Mouse (Mus musculus): ENCODE results near the gene Mamdc2.

DNA sequence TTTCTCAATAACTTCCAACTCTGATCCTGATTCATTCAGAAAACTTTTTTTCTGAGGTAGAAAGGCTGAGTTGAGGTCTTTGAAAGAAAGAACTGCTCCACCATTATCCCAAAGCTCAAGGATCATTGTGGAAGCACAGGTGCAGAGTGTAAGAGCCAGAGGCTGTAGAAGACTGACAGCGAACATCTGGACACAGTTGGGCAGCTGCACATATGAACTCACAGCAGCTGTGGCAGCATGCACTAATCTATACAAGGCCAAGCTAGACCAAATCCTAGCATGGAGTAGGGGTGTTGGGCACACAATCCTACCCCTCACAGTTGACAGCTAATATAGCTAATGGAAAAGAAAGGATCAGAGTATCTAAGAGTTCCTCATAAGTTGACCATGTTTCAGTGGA, 115.4 kb downstream of the Mamdc2 start:
- TF ChIP-seq CTCF (IDR thresholded peaks at IDR 0.05; ENCODE audit: control insufficient read depth, insufficient read depth, insufficient replicate concordance, low read depth, low read length) (no peak), POLR2A (IDR thresholded peaks at IDR 0.05; ENCODE audit: control insufficient read depth, low read depth, low read length) (no peak)
